Mouse (Mus musculus) regulatory T cell (primary cell): ENCODE measurements around the gene Nrxn3.

Experiments
- in situ Hi-C: fragments of 300-600 bp; cut with MboI, MseI; formaldehyde crosslinking; loops from one replicate; pipeline ENCODE4 v1.15.1; 2025; ENCODE audit warnings: high pct_unique_total_duplicates

Gene Nrxn3

DNA sequence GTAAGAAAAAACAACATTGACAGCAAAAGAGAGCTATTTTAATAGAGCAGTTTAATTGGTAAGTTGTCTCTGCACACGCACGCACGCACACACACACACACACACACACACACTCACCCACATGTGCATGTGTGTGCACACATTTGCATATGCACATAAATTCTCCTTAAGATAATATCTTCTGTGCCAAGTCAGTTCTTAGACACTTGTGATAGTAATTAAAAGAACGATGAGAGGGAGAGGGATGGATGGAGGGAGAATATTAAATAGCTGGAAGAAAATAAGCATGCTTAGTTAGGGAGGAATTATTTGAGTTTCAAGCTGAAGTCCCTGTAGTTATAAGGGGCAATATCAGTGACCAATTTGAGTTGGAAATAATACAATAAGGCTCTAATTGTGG, 203.6 kb downstream of the Nrxn3 start:
- in situ Hi-C loops, result no loop called here

DNA sequence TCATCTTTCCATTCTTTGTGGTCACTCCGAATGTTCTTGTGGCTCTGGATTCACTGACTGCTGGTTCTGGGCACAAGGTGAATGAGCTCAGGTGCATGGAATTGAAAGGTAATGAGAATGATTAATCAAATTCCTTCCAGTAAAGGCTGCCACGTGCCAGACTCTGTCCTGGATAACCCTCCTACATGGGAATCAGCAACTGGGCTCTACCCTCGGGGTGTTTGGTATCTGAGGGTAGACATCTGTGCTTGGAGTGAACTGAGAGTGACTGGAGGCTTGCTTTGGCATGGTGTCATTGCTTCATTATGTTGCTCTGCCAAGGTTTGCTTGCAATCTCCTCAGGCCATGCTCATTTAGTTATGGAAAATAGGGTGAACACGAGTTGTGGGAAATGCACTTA, 209.0 kb downstream of the Nrxn3 start:
- in situ Hi-C loops, result no loop called here

GRCm38 (mm10) chr12:88939679-88940078, 217.0 kb downstream of the Nrxn3 start:
- in situ Hi-C loops, result no loop called here

DNA sequence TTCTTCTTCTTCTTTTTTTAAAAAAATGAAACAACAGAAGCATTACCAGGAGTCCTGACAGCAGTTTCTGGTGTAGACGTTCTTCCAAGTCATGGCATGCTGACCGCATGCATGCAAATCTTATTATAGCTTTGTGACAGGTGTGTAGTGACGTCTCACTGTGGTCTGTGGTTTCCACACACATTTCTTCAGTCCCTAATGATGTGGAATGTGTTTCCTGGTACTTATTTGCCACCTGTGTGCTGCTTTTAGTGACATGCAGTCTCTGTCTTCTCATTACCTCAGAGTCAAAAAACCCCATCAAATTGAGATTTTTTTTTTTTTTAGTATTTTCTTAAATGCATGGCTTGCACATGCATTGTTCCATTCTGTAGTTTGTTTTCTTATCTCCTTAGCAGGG, 222.3 kb downstream of the Nrxn3 start:
- in situ Hi-C loops, result no loop called here

GRCm38 (mm10) chr12:88949870-88950269, 227.2 kb downstream of the Nrxn3 start:
- in situ Hi-C loops, result no loop called here

DNA sequence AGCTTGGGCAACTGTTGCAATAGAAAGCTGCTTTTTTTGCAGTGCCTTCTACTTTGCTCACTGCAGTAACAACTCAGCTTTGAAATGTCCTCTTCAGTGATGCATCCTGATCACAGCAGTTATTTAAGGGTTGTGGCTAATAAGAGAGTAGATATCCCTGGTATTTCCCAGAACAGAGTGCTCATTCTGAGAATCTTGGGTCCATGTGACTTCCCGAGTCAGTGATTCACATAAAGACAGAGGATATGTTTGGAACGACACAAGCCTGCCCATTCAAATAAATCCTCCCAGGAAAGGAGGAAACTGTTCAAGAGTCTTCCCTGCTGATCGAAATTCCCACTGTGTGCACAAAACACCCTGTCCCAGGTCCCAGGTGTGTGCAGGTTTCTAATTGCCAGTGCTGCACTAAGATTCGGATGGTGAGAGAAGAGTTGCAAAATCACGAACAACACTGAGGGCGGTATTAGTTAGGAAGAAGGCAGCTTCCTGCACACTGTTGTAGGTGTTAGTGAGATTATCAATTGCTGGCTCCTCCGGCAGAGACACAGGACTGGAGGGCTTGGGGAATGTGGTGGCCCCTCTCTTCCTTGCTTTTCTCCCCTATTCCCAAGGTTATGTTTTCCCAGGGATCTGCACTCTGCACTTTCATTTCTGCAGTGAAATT, 230.4 kb downstream of the Nrxn3 start:
- in situ Hi-C loops, result no loop called here

DNA sequence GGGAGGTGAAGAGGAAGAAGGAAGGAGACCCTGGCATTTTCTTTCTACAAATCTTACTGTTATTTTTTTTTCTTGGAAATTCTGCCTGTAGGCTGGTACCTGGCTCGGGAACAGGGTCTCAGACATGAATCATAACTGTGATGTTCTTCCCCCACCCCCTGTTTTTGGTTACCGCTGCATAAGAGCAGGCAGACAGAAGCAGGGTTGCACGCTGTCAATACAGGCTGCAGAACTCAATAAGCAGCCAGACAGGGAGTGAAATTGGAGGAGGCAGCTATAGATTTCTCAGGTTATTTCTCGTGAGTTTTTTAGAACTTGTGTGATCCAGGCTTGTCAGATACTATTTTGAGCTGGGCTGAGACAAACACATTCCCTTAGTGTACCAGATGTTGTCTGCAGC, 231.1 kb downstream of the Nrxn3 start:
- in situ Hi-C loops, result no loop called here

DNA sequence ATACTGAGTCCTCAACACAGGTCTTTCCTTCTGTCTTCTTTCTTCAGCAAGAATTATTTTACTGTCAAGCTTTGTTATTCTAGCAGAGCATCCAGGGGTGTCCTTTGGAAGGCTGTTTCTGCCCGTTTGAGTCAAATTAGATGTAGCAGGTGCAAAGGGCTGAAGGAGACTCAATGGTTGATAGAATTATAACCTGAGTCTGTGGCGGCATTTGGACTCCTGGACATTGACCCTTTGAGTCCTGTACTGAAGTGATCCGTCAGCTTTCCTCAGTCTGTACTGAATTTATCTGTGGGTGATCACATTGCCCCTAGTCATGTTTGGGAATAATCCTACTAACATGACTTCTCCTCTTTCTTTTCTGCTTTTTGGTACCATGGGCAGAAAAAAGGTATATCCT, 234.8 kb downstream of the Nrxn3 start:
- in situ Hi-C loops, result no loop called here

- in situ Hi-C loops, result no loop called here
Observed at GRCm38 (mm10) chr12:88960817-88961216, 238.1 kb downstream of the Nrxn3 start.

DNA sequence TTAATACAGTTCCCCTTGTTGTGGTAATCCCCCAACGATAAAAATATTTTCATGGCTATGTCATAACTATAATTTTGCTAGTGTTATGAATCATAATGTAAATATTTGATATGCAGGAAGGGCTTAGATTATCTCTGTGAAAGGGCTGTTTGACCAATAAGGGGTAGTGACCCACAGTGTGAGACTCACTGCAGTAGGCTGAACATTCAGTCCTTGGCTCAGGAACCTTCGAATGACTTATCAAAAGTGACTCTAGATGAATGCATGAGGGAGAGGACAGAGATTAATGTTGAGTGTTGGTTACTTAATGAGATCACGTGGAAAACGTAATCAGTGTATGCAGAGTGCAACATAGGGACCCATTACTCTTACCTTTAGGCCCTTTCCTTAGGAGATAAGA, 243.7 kb downstream of the Nrxn3 start:
- in situ Hi-C loops, result no loop called here

DNA sequence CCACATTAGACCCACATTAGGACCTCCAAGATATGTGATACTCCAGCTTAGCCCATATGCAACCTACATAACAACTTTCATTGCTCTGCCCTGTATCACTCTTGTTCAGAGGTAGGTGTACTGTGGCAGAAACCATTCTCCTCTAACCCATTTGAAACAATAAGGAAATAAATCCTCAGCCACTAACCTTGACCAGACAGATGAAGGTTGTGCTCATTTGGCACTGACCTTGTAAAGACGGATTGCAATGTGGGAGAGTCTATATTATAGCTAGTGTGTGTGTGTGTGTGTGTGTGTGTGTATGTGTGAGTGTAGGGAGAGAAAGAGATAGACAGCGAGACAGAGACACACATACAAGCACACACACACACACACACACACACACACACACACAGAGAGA, 253.9 kb downstream of the Nrxn3 start:
- in situ Hi-C loops, result no loop called here

DNA sequence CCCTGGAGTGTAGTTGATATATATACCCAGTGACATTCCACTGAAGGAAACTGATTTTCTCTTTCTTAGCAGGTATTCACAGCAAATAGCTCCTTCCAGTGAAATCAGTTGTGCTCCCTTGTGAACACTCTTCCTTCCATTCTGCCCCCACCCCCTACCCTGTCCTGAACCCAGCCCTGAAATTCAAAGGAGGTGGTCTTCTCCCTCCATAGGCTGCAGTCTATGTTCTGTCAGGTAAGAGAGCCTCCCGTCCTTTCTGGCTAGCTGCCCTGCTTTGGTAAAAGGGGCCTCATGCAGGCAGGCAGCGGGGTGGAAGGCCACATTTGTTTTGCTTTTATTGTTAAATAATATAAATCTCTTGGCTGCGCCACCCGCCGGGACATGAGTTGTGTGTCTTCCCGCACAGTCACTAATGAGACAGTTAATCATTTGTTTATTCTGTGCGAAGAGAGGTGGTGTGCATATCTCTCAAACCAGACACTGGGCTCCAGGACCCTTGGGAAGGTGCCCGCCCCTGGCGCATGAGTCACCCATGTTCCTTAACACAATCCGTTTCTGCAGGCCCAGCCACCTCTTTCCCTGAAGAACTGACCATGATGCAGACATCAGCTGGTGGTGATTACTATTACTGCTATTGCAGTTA, 261.1 kb downstream of the Nrxn3 start:
- in situ Hi-C loops, result no loop called here

GRCm38 (mm10) chr12:88984375-88984774, 261.7 kb downstream of the Nrxn3 start:
- in situ Hi-C loops, result no loop called here

DNA sequence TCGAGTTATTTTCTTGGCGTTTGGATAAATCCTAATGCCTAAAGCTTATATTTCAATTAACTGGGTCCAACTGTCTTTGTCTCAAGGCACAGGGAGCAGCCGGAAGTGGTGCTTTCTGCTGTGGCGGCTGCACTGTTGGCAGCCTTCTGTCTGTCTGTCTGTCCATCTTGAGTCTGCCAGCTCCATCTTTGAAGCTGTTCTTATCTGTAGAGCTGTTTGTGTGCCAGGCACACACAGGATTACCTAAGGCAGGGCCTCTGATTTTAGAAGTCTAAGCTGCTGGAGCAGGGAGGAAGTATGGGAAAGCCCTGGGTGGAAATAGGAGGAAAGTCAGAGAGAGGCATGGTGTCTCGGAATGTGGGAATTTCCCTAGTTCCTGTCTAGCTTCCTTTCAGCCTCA, 262.1 kb downstream of the Nrxn3 start:
- in situ Hi-C loops, result no loop called here

DNA sequence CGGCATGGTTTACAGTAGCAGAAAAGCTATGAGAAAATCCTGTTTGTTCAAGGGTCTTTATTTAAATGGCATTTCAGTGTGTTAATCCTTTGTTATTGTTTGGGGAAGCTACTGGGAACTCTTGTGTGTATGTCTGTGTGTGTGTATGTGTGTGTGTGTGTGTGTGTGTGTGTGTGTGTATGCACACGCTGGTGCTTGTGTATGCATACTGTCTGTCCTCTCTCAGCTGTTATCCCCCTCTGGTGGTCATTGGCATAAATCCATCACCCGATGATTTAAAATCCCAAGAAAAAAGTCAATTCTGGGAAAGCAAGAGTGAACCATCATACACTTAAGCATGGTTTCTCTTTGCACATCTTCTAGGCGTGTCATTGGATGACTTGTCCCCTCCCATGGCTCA, 264.4 kb downstream of the Nrxn3 start:
- in situ Hi-C loops, result no loop called here

DNA sequence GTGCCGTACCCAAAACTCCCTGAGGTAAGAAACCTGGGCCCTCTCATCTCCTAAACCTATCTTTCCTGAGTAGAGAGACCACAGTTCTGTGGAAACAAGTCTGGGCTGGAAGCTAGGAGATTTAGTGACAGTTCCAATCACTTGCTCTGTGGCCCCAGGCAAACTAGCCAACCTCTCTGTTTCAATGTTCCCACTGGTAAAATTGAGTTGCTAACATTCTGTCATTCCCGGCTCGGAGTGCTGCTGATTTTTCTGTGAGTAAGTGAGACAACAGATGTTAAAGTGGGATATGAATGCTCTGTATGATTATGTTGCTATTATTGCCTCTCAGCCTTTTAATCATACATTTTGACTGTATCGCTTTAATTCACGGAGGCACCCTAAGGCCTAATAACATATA, 268.1 kb downstream of the Nrxn3 start:
- in situ Hi-C loops, result no loop called here

- in situ Hi-C loops, result no loop called here
Observed at GRCm38 (mm10) chr12:88992141-88992540, 269.5 kb downstream of the Nrxn3 start.

GRCm38 (mm10) chr12:88993788-88994187, 271.1 kb downstream of the Nrxn3 start:
- in situ Hi-C loops, result no loop called here

DNA sequence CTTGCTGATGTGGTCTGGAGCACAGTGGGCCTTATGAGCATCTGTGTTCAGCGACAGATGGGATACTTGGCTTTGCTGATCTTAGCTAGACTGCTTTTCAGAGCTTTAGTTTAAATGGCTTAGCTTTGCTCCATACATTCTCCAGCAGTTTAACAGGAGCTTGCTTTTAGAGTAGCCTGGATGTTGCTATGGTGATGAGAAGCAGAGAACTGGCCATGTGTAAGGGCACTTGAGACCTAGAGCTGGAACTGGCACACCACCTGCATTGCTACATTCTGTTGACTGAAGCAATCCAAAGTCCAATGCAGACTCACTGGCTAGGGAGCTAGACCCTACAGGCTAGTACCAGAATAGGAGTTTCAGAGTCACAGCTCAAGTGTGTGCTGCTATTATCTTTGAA, 293.8 kb downstream of the Nrxn3 start:
- in situ Hi-C loops, result no loop called here

- in situ Hi-C loops, result no loop called here
Observed at GRCm38 (mm10) chr12:89025180-89025579, 302.5 kb downstream of the Nrxn3 start.

- in situ Hi-C loops, result no loop called here
Observed at GRCm38 (mm10) chr12:89035984-89036618, 313.4 kb downstream of the Nrxn3 start.

- in situ Hi-C loops, result no loop called here
Observed at GRCm38 (mm10) chr12:89040151-89040550, 317.5 kb downstream of the Nrxn3 start.

- in situ Hi-C loops, result no loop called here
Observed at GRCm38 (mm10) chr12:89041429-89042107, 318.9 kb downstream of the Nrxn3 start.
